9 mouse cellular contexts compared by ENCODE assay signal in genomic region chr4:154334699-154335402, GRCm38 (mm10). TPM values are rescaled to one million over a fixed set of nuclear protein-coding genes. Genes with fewer than 3 reads are reported as not detected.
A peak's percentile ranks its signal among the peaks of the same experiment; 100 is the strongest.
DNase-seq lines count a peak whose midpoint lies in the region; ATAC-seq and TF ChIP-seq lines count a peak whose summit lies in the region.
"Had no signal": no experiment of that assay in that cellular context is flagged by ENCODE, and none has a peak within 500 bp of the region (broad histone marks: within the 10 kb centered on the region; RNA-seq: fewer than 3 reads in every experiment).

No protein-coding gene starts in this region.

- no peaks in the 10 kb centered on the region for H3K9me3 ChIP-seq in forebrain, embryonic 16.5 days (ENCODE audit: control insufficient read depth, low read length)
- no peaks in the 10 kb centered on the region for H3K9me3 ChIP-seq in stomach, embryonic 16.5 days (replicated peaks; ENCODE audit: control insufficient read depth, low read length)

- 0 out of 2 replicates have a peak, but pooled peaks cover 3% of the 10 kb centered on the region for H3K4me1 ChIP-seq in kidney, adult 2 months (ENCODE audit: control insufficient read depth, insufficient read depth, low read length)
- H3K4me1 ChIP-seq in forebrain, embryonic 16.5 days (replicated peaks; ENCODE audit: control insufficient read depth, insufficient read depth, low read length): peaks cover 14% of the 10 kb centered on the region
- H3K4me1 ChIP-seq in stomach, embryonic 16.5 days (ENCODE audit: control insufficient read depth, insufficient read depth, low read length): 0 out of 2 replicates have a peak, but pooled peaks cover 4% of the 10 kb centered on the region

- no peak overlapping the region for H3K27ac ChIP-seq in kidney, adult 2 months (ENCODE audit: insufficient read depth, low read depth, low read length)
- no peak overlapping the region for H3K27ac ChIP-seq in forebrain, embryonic 16.5 days (ENCODE audit: low read length)
- no peak overlapping the region for H3K27ac ChIP-seq in stomach, embryonic 16.5 days (ENCODE audit: low read length)

- H3K4me3 ChIP-seq in kidney, adult 2 months (ENCODE audit: insufficient read depth, low read depth, low read length): peak overlapping the region; percentile 27
- H3K4me3 ChIP-seq in forebrain, embryonic 16.5 days (replicated peaks; ENCODE audit: low read length): 0 out of 2 replicates have a peak overlapping the region, but pooled peaks have one; percentile 5
- H3K4me3 ChIP-seq in stomach, embryonic 16.5 days (replicated peaks; ENCODE audit: low read length): peak overlapping the region; percentile 30

- H3K4me2 ChIP-seq in forebrain, embryonic 16.5 days (ENCODE audit: low read length): peak overlapping the region; percentile 25
- H3K4me2 ChIP-seq in stomach, embryonic 16.5 days (ENCODE audit: low read depth, low read length): peak overlapping the region; percentile 43; the same call in 1 of the 2 replicates

- TF ChIP-seq POLR2A in kidney, adult 2 months (IDR thresholded peaks at IDR 0.05; ENCODE audit: low read depth, low read length): no peak

- no peaks in the 10 kb centered on the region for H3K36me3 ChIP-seq in kidney, adult 2 months (ENCODE audit: control insufficient read depth, insufficient read depth, low read length)
- H3K36me3 ChIP-seq in forebrain, embryonic 16.5 days (ENCODE audit: control insufficient read depth, insufficient read depth): no peaks in the 10 kb centered on the region
- no peaks in the 10 kb centered on the region for H3K36me3 ChIP-seq in stomach, embryonic 16.5 days (ENCODE audit: control insufficient read depth, insufficient read depth, low read length)

- no peak for TF ChIP-seq CTCF in kidney, adult 2 months (conservative IDR thresholded peaks at IDR 0.05; ENCODE audit: insufficient read depth, insufficient read length, low read depth, low read length)

- peak; percentile 33 for DNase-seq in kidney, adult 2 months
- DNase-seq in kidney, adult 11 months: no peak
- peak; percentile 5 for DNase-seq in c-Kit-positive CD71-negative TER-119-negative erythroid progenitor cells, embryonic 14.5 days (ENCODE audit: low read depth)
- DNase-seq in induced T-regulatory cell, adult 2 months (ENCODE audit: low read depth): peak; percentile 72
- DNase-seq in lung, postnatal 14 days: peak; percentile 47
- DNase-seq in frontal cortex, postnatal 14 days (ENCODE audit: low spot score in 2 of 2): no peak

- H3K27me3 ChIP-seq in kidney, adult 2 months (replicated peaks; ENCODE audit: control insufficient read depth, insufficient read depth, low read length): no peaks in the 10 kb centered on the region
- no peaks in the 10 kb centered on the region for H3K27me3 ChIP-seq in forebrain, embryonic 16.5 days (replicated peaks; ENCODE audit: control insufficient read depth, insufficient read depth, low read length)
- H3K27me3 ChIP-seq in stomach, embryonic 16.5 days (ENCODE audit: control insufficient read depth, insufficient read depth, low read length): no peaks in the 10 kb centered on the region
- H3K27me3 ChIP-seq: CH12.LX had no signal

- WGBS in kidney, adult 2 months: 59% methylated on average over 48 of the region's 48 CpGs
- WGBS in forebrain, embryonic 16.5 days: 65% methylated on average over 45 of the region's 48 CpGs
- 48% methylated on average over 48 of the region's 48 CpGs for WGBS in stomach, embryonic 16.5 days

- ATAC-seq in forebrain, embryonic 16.5 days: no peak
- ATAC-seq in stomach, embryonic 16.5 days (ENCODE audit: insufficient read depth, low FRiP score): peak; percentile 22; the same call in 1 of the 2 replicates

- H3K9ac ChIP-seq in forebrain, embryonic 16.5 days (replicated peaks; ENCODE audit: low read depth, low read length): 0 out of 2 replicates have a peak overlapping the region, but pooled peaks have one; percentile 22
- peak overlapping the region; percentile 58 for H3K9ac ChIP-seq in stomach, embryonic 16.5 days (ENCODE audit: low read length)

RNA-seq across cellular contexts. Expression of gene B230104I21Rik, which starts 1.1 kb away (rescaled TPM):
- polyA plus RNA-seq in kidney, adult 2 months (2012; rRNA removed): not detected in 2 replicates
- not detected in 2 replicates for polyA plus RNA-seq in forebrain, embryonic 16.5 days (2015; fragmentation: Nextera tagmentation; extraction: Ambion mirVana)
- polyA plus RNA-seq in stomach, embryonic 16.5 days (2015; fragmentation: Nextera tagmentation; extraction: Ambion mirVana): not detected in 2 replicates

RNA-seq across cellular contexts. Expression of gene Arhgef16, which starts 33.4 kb away (rescaled TPM):
- 58.6 and 66.8 TPM in 2 replicates for polyA plus RNA-seq in kidney, adult 2 months (2012; rRNA removed)
- 0.51 and 0.89 TPM in 2 replicates for polyA plus RNA-seq in forebrain, embryonic 16.5 days (2015; fragmentation: Nextera tagmentation; extraction: Ambion mirVana)
- 36.2 and 41.2 TPM in 2 replicates for polyA plus RNA-seq in stomach, embryonic 16.5 days (2015; fragmentation: Nextera tagmentation; extraction: Ambion mirVana)

Comparison
In these comparisons a context has a peak if more than half of its experiments do, and no peak if none do; other contexts are left out.
1. DNase-seq: peak in kidney, adult 2 months (single experiment), c-Kit-positive CD71-negative TER-119-negative erythroid progenitor cells, embryonic 14.5 days (single experiment), induced T-regulatory cell, adult 2 months (single experiment) and lung, postnatal 14 days (single experiment); none in kidney, adult 11 months (single experiment) and frontal cortex, postnatal 14 days (0 of 2).
2. RNA of gene Arhgef16, which starts 33.4 kb away (polyA plus RNA-seq): 58.6 to 66.8 TPM in kidney, adult 2 months and 36.2 to 41.2 TPM in stomach, embryonic 16.5 days; 0.51 to 0.89 TPM in forebrain, embryonic 16.5 days; every median in the first group is over 10 times any median in the second.
3. Peak in every context shown above with its lines, with median percentiles within 50 percentile points of each other: H3K4me3 ChIP-seq.